Mouse (Mus musculus): ENCODE data around the gene Bbx. TPM values are rescaled to one million over a fixed set of nuclear protein-coding genes. Genes with fewer than 3 reads are reported as not detected.
A peak's percentile ranks its signal among the peaks of the same experiment; 100 is the strongest.

Bbx gene
- total and polyA plus RNA-seq, 3 experiments = 20.6 to 26.2 (median 21.6) TPM

- H3K27ac ChIP-seq (ENCODE audit: insufficient read depth, low read depth) = no peak overlapping the region
- dilution Hi-C loops (cut with MboI; ENCODE audit: extremely low pct_ligation_motif_present, extremely low pct_unique_long_range_greater_than_20kb, low sequenced_read_pairs) = no loop called here
Measured at GRCm38 (mm10) chr16:50366556-50366955, 65.6 kb downstream of the Bbx start.

GRCm38 (mm10) chr16:50364189-50365059 lies 67.8 kb downstream of the Bbx start:
- Histone ChIP-seq H3K4me2 (ENCODE audit: insufficient read depth, low read depth, poor library complexity, severe bottlenecking) (peak overlapping the region; percentile 94), H3K36me3 (replicated peaks in 1 of 2; ENCODE audit: control insufficient read depth in 1 of 2, insufficient read depth in 1 of 2, low read length in 1 of 2) (peaks cover 0 to 10% of the 10 kb centered on the region in 2 experiments), H3K9ac (ENCODE audit: insufficient read depth, low read depth) (peak overlapping the region; percentile 74), H3K9me3 (replicated peaks; ENCODE audit: low read length) (no peaks in the 10 kb centered on the region), H3K4me3 (replicated peaks in 1 of 3; ENCODE audit: low read depth in 2 of 3, low read length in 2 of 3, poor library complexity in 1 of 3) (peak overlapping the region; percentile 47 to 68 (median 57)), H3K79me2 (replicated peaks; ENCODE audit: control insufficient read depth, extremely low read depth, insufficient read depth, poor library complexity, severe bottlenecking) (peaks cover 18% of the 10 kb centered on the region), H3K27me3 (replicated peaks) (no peaks in the 10 kb centered on the region), H3K27ac (ENCODE audit: insufficient read depth, low read depth) (peak overlapping the region; percentile 64), H3K4me1 (ENCODE audit: control insufficient read depth in 1 of 2, insufficient read depth in 2 of 2) (peaks cover 8 to 53% of the 10 kb centered on the region in 2 experiments)
- in situ Hi-C loops (cut with MboI; ENCODE audit: low pct_ligation_motif_present, low pct_unique_long_range_greater_than_20kb, low sequenced_read_pairs) = no loop called here
- DNase-seq (ENCODE audit: extremely low read depth) = peak; percentile 69
- dilution Hi-C loops (cut with MboI; ENCODE audit: extremely low pct_ligation_motif_present, extremely low pct_unique_long_range_greater_than_20kb, low sequenced_read_pairs) = no loop called here
- TF ChIP-seq NELFE (IDR thresholded peaks at IDR 0.05; ENCODE audit: low read depth, low read length) = peak; percentile 70
- no peak for TF ChIP-seq PAX5 (IDR thresholded peaks at IDR 0.05; ENCODE audit: low read length)
- peak; percentile 85 for TF ChIP-seq CHD2 (IDR thresholded peaks at IDR 0.05; ENCODE audit: low read length)
- TF ChIP-seq IRF4 (IDR thresholded peaks at IDR 0.05; ENCODE audit: low read depth, low read length) = peak; percentile 64; the same call in 1 of the 2 replicates
- 0 out of 2 replicates have a peak, but pooled peaks have one; percentile 18 for TF ChIP-seq NRF1 (IDR thresholded peaks at IDR 0.05; ENCODE audit: low read depth, low read length)
- TF ChIP-seq USF2 (conservative IDR thresholded peaks at IDR 0.05; ENCODE audit: low read depth, low read length) = no peak
- TF ChIP-seq CHD1 (IDR thresholded peaks at IDR 0.05; ENCODE audit: low read depth, low read length) = no peak
- peak; percentile 92 for TF ChIP-seq MAZ (IDR thresholded peaks at IDR 0.05; ENCODE audit: low read depth, low read length)
- peak; percentile 51; the same call in 1 of the 2 replicates for TF ChIP-seq EP300 (IDR thresholded peaks at IDR 0.05; ENCODE audit: low read length)
- peak; percentile 49; the same call in 1 of the 2 replicates for TF ChIP-seq POLR2AphosphoS2 (IDR thresholded peaks at IDR 0.05; ENCODE audit: low read depth, low read length)
- 0 out of 2 replicates have a peak, but pooled peaks have one; percentile 20 for TF ChIP-seq JUND (conservative IDR thresholded peaks at IDR 0.05; ENCODE audit: low read depth, low read length)
- no peak; the same call in 1 of the 2 replicates for TF ChIP-seq MXI1 (IDR thresholded peaks at IDR 0.05; ENCODE audit: low read depth, low read length)
- no peak for TF ChIP-seq MEF2A (IDR thresholded peaks at IDR 0.05; ENCODE audit: borderline replicate concordance, low read depth, low read length)
- no peak for TF ChIP-seq ZC3H11A (IDR thresholded peaks at IDR 0.05; ENCODE audit: low read depth, low read length)
- no peak for TF ChIP-seq UBTF (IDR thresholded peaks at IDR 0.05; ENCODE audit: low read depth, low read length)
- TF ChIP-seq KAT2A (IDR thresholded peaks at IDR 0.05; ENCODE audit: insufficient replicate concordance, low read length) = no peak
- peak; percentile 62 for TF ChIP-seq HCFC1 (IDR thresholded peaks at IDR 0.05; ENCODE audit: low read depth, low read length)
- no peak; the same call in 1 of the 2 replicates for TF ChIP-seq ETS1 (conservative IDR thresholded peaks at IDR 0.05; ENCODE audit: low read depth, low read length)
- TF ChIP-seq RAD21 (IDR thresholded peaks at IDR 0.05; ENCODE audit: low read depth, low read length) = no peak; the same call in 1 of the 2 replicates
- 0 out of 2 replicates have a peak, but pooled peaks have one; percentile 50 for TF ChIP-seq TBP (conservative IDR thresholded peaks at IDR 0.05; ENCODE audit: low read depth, low read length)
- TF ChIP-seq GABPA (IDR thresholded peaks at IDR 0.05; ENCODE audit: insufficient replicate concordance, low read depth, low read length) = no peak
- no peak for TF ChIP-seq ZNF384 (IDR thresholded peaks at IDR 0.05; ENCODE audit: low read depth, low read length)
- TF ChIP-seq MYC (IDR thresholded peaks at IDR 0.05; ENCODE audit: low read depth, low read length) = 0 out of 2 replicates have a peak, but pooled peaks have one; percentile 31
- TF ChIP-seq ZMIZ1 (IDR thresholded peaks at IDR 0.05; ENCODE audit: low read depth, low read length) = peak; percentile 47; the same call in 1 of the 2 replicates

More at GRCm38 (mm10) chr16:50366556-50366955, 65.6 kb downstream of the Bbx start:
- TF ChIP-seq MAFK (IDR thresholded peaks at IDR 0.05; ENCODE audit: insufficient replicate concordance, low read length) (no peak), ELF1 (IDR thresholded peaks at IDR 0.05; ENCODE audit: low read depth, low read length) (no peak), TBP (conservative IDR thresholded peaks at IDR 0.05; ENCODE audit: low read depth, low read length) (no peak), PAX5 (IDR thresholded peaks at IDR 0.05; ENCODE audit: low read length) (no peak), JUN (IDR thresholded peaks at IDR 0.05; ENCODE audit: insufficient read depth, low read depth, low read length) (no peak), ETS1 (conservative IDR thresholded peaks at IDR 0.05; ENCODE audit: low read depth, low read length) (no peak), ZMIZ1 (IDR thresholded peaks at IDR 0.05; ENCODE audit: low read depth, low read length) (no peak), CHD1 (IDR thresholded peaks at IDR 0.05; ENCODE audit: low read depth, low read length) (no peak), ZNF384 (IDR thresholded peaks at IDR 0.05; ENCODE audit: low read depth, low read length) (no peak), KAT2A (IDR thresholded peaks at IDR 0.05; ENCODE audit: insufficient replicate concordance, low read length) (no peak), ZKSCAN1 (IDR thresholded peaks at IDR 0.05; ENCODE audit: borderline replicate concordance, low read depth, low read length) (no peak), NRF1 (IDR thresholded peaks at IDR 0.05; ENCODE audit: low read depth, low read length) (no peak), BHLHE40 (IDR thresholded peaks at IDR 0.05; ENCODE audit: low read depth, low read length) (no peak), SIN3A (IDR thresholded peaks at IDR 0.05; ENCODE audit: low read length) (no peak)
- Histone ChIP-seq H3K27me3 (replicated peaks) (no peaks in the 10 kb centered on the region), H3K36me3 (replicated peaks in 1 of 2; ENCODE audit: control insufficient read depth in 1 of 2, insufficient read depth in 1 of 2, low read length in 1 of 2) (peaks cover 0 to 11% of the 10 kb centered on the region in 2 experiments), H3K79me2 (replicated peaks; ENCODE audit: control insufficient read depth, extremely low read depth, insufficient read depth, poor library complexity, severe bottlenecking) (peaks cover 14% of the 10 kb centered on the region), H3K4me2 (ENCODE audit: insufficient read depth, low read depth, poor library complexity, severe bottlenecking) (no peak overlapping the region), H3K9me3 (replicated peaks; ENCODE audit: low read length) (no peaks in the 10 kb centered on the region), H3K4me3 (replicated peaks in 1 of 3; ENCODE audit: low read depth in 2 of 3, low read length in 2 of 3, poor library complexity in 1 of 3) (no peak overlapping the region), H3K4me1 (ENCODE audit: control insufficient read depth in 1 of 2, insufficient read depth in 2 of 2) (peaks cover 4 to 36% of the 10 kb centered on the region in 2 experiments), H3K9ac (ENCODE audit: insufficient read depth, low read depth) (no peak overlapping the region)
- in situ Hi-C loops (cut with MboI; ENCODE audit: low pct_ligation_motif_present, low pct_unique_long_range_greater_than_20kb, low sequenced_read_pairs) = no loop called here
- DNase-seq (ENCODE audit: extremely low read depth) = no peak
